Mouse (Mus musculus) fat pad, adult 2 months (tissue): ENCODE data around the gene Sde2.
"Not testable (repeated sequence)": the region's sequence is repeated elsewhere in the genome, so short reads cannot be mapped to it uniquely, and the experiment has no call there.

Experiments
- DNase-seq: peaks from one replicate; pipeline ENCODE4 v3.0.0-alpha.2; 2011; ENCODE audit warnings: low read depth, low spot score; ENCODE audit errors: extremely low read depth

Gene Sde2

GRCm38 (mm10) chr1:180830588-180831346 lies 20.2 kb upstream of the Sde2 start:
- peak; percentile 81 for DNase-seq

DNA sequence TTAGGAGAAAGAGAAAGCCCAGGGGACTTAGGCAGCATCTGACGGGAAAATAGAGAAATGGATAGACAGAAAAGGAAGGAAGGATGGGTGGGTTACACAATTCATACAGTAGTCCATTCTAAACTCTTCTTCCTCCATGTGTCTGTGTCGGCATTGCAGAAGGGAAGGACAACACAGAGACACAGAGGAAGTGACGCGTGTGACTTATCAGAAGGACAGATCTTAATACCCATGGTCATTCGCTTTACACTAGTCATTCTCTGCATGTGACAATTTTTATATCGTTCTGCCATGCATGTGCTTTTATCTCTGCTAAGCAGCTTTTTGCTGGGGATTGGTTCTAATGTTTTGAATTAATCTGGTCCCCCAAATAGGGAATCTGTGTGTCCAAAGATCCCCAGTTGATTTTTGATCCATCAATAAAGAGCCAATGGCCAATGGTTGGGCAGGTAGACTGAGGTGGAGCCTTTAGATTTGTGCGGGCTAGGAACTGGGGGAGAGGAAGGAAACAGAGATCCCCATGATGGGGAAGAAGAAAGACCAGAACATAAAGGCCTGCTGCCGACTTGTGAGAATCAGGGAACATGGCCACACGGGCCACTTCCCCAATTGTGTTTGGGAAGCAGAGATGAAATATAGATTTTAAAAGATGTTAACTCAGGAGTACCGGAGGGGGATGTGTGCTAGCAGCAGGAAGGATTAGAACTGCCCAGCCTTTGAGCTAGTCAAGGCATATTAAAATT lies 15.5 kb upstream of the Sde2 start:
- DNase-seq: no peak

DNA sequence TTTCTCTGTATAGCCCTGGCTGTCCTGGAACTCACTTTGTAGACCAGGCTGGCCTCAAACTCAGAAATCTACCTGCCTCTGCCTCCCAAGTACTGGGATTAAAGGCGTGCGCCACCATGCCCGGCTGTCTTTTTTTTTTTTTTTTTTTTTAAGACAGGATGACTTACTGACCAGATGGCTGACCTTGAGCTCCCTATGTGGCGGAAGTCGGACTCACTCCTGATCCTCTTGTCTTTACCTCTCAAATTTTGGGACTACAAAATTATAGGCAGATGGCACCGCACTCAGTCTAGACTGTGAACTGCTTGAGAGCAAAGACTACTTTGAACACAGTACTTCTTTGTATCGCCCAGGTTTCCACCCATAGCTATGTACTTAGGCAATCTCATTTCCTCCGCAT lies 14.5 kb upstream of the Sde2 start:
- not testable (repeated sequence) for DNase-seq

GRCm38 (mm10) chr1:180837186-180837585 lies 13.7 kb upstream of the Sde2 start:
- DNase-seq: no peak

DNA sequence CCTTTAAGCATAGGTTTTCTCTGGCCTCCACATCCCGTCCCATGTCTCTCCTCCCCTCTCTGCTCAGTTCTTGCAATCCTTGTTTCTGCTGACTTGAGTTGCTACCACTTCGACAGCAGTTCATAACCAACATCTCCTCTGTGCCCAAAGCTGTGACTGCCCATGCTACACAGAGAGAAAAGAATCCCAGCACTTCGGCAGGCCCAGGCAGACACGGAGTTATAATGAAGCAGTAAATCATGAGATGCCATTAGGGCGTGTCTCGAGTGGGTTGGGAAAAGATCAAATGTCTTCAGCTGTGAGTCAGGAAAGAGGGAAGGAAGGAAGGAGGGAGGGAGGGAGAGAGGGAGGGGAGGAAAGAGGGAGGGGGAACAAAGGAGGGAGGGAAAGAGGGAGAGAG lies 12.9 kb upstream of the Sde2 start:
- no peak for DNase-seq

DNA sequence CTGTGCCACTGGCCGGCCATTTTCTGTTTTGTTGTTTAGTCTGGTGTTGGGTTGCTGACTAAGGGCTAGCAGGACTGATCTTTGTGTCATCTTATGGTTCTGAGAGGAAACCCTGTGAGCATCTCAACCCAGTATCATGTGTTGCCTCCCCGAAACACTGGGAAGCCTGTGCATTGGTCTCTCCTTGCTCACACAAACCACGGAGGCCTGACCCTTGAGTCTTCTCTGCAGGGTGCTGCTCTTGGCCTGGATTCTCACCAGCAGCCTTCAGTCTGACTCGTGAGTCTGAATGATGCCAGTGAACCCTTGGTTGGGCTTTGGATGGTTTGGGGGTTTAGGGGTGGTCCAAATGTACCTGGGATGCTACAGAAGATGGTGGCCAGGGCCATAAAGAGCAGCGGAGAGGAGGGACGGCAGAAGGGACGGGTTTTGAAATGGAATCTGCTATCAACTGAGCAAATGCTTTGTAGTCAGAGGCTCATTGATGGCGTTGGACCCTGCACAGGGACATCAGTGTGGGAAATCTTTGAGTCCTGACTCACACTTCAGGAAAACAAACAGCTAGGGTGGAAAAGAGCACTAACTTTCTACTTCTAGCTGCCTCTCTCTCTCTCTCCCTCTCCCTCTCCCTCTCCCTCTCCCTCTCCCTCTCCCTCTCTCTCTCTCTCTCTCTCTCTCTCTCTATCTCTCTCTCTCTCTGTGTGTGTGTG lies 11.6 kb upstream of the Sde2 start:
- DNase-seq: no peak

GRCm38 (mm10) chr1:180841561-180842300 lies 9.2 kb upstream of the Sde2 start:
- no peak for DNase-seq

DNA sequence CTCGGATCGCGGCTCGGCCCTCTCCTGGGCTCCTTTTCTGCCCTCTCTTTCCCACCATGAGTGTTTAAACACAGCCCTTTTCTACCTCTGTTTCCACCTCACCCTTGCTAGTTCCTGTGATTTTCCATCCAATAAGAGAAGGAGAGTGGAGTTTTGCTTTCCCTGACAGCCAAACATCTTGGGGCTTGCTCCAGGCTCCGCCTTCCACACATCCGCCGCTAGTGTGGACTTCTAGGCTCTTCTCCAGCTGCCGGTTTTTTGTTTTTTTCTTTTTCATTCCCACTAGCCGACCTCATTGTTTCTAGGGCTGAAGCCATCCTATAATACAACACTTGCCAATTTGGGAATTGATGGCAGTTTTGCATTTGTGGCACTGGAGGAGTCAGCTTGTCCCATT lies 2.8 kb upstream of the Sde2 start:
- DNase-seq: no peak

- peak; percentile 76 for DNase-seq
These were observed 2.3 kb upstream of the Sde2 start for GRCm38 (mm10) chr1:180848511-180849241.

DNA sequence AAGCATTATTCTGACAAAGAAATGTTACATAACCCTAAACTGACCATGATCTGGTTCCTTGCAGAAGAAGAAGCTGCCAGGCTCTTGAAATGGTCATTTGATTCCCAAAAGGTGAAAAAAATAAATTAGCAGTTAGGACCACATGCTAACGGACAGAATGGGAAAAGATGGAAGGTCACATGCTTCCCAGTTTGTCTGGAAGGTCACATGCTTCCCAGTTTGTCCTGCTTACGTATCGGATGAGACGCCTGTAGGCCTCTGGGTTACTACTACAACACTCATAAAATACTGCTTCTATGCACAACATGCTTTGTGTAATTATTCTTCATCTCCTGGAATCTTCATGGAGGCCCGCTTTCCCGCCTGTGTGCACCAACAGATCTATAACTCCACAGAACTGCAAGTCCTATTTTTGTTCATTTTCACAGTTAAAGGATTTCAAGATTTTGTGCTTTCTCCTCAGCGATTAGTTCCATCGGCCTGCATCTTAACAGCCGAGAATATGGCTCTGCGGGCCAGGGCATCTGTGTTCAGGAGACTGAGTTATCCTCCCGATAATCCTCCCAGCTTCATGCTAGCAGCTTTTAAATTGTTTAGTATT lies 1.1 kb upstream of the Sde2 start:
- no peak for DNase-seq

GRCm38 (mm10) chr1:180858763-180859162 lies 7.8 kb downstream of the Sde2 start:
- DNase-seq: no peak

GRCm38 (mm10) chr1:180860030-180860429 lies 9.1 kb downstream of the Sde2 start:
- no peak for DNase-seq

GRCm38 (mm10) chr1:180863606-180864005 lies 12.7 kb downstream of the Sde2 start:
- DNase-seq: no peak

GRCm38 (mm10) chr1:180866001-180866400 lies 15.1 kb downstream of the Sde2 start:
- DNase-seq: no peak

- DNase-seq: no peak
These were observed 19.3 kb downstream of the Sde2 start for GRCm38 (mm10) chr1:180870122-180870650.

DNA sequence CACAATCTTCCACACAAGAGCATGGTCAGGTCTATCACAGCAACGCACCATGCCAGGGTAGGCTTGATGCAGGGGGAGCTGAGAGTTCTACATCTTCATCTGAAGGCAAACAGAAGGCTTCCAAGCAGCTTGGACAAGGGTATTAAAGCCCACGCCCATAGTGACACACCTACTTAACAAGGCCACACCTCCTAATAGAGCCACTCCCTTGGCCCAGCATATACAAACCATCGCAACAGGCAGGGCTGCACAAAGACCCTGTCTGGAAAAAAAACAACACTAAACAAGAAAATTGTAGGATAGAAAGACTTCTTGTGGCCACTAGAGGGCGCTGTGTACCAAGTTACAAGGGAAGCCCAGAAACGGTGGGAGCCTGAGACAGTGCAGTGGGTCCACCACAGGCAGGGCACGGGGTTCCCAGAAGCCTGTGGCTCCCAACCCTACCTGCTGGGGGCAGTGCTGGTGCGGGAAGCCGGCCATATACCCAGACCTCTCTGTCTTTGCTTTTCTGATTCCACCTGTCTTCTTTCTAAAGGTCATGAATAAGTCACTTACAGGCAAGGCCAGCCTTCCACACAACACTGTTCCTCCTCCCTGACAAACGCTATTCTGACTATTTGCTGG lies 23.0 kb downstream of the Sde2 start:
- no peak for DNase-seq

- DNase-seq: no peak
These were observed 23.7 kb downstream of the Sde2 start for GRCm38 (mm10) chr1:180874615-180875014.

DNA sequence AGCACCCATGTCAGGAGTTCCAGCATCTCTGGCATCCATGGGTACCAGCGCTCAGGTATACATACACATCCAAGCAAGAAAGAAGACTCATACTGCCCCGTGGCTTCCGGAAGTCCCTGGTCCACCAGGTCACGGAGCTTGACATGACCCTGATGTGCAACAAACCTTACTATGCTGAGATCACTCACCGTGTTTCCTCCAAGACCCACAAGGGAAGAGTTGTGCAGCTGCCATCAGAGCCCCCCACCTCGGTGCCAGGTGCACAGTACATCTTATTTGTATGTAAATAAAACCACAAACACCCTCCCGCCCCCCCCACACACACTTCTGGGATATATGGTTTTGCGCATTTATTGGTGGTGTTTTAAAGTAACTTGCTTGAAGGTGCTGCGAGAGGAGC lies 24.2 kb downstream of the Sde2 start:
- no peak for DNase-seq

- no peak for DNase-seq
These were observed 26.5 kb downstream of the Sde2 start for GRCm38 (mm10) chr1:180877466-180877865.
